Mouse (Mus musculus): Measurements from ENCODE around the gene Mtr.

DNA sequence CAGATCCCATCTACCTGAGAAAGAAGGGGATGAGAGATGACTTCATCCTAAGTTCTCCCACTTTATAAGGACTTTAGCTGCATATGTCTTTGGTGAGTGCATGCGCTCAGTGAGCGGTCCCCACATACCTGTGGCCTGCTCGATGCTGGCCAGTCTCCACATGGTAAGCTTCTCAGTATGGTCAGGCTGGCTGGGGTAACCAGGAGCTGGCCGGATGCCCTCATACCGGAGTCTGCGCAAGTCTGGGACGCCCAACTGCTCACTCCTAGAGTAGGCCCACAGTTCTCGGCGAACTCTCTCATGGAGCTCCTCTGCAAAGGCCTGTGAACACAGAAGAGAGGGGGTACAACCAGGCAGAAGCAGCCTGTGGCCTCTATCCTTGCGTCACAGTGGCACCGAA, 68.7 kb downstream of the Mtr start:
- no peak for TF ChIP-seq CTCF (conservative IDR thresholded peaks at IDR 0.05; ENCODE audit: low read length)
- TF ChIP-seq POU5F1 (IDR thresholded peaks at IDR 0.05; ENCODE audit: borderline replicate concordance, low read length) = no peak
